Mouse (Mus musculus): Measurements from ENCODE around the gene Zfp652. TPM values are rescaled to one million over a fixed set of nuclear protein-coding genes. Genes with fewer than 3 reads are reported as not detected.

Zfp652 gene
- polyA plus RNA-seq, 1 experiment, result 18.2 TPM

GRCm38 (mm10) chr11:95821511-95821910, 109.0 kb downstream of the Zfp652 start:
- peaks cover 8% of the 10 kb centered on the region for H3K4me1 ChIP-seq (ENCODE audit: control insufficient read depth, insufficient read depth, insufficient read length)
- no peak for DNase-seq (ENCODE audit: low read depth in 1 of 2, low spot score in 2 of 2)
- no peak for TF ChIP-seq POLR2A (IDR thresholded peaks at IDR 0.05; ENCODE audit: low read depth, low read length)
- TF ChIP-seq CTCF (IDR thresholded peaks at IDR 0.05; ENCODE audit: extremely low read depth, insufficient read depth, insufficient read length, insufficient replicate concordance), result no peak
- no peak overlapping the region for H3K4me3 ChIP-seq (ENCODE audit: extremely low read depth, insufficient read depth, insufficient read length)
- no peak overlapping the region for H3K27ac ChIP-seq (ENCODE audit: insufficient read depth, low read length)
- no peaks in the 10 kb centered on the region for H3K36me3 ChIP-seq (ENCODE audit: control insufficient read depth, insufficient read depth, low read length)
- 85% methylated on average over 3 of the region's 3 CpGs for WGBS
- H3K27me3 ChIP-seq (ENCODE audit: control insufficient read depth, insufficient read depth, low read length), result peaks cover 14% of the 10 kb centered on the region

GRCm38 (mm10) chr11:95822437-95822836, 110.0 kb downstream of the Zfp652 start:
- Histone ChIP-seq H3K36me3 (ENCODE audit: control insufficient read depth, insufficient read depth, low read length) (no peaks in the 10 kb centered on the region), H3K27me3 (ENCODE audit: control insufficient read depth, insufficient read depth, low read length) (peaks cover 14% of the 10 kb centered on the region), H3K4me1 (ENCODE audit: control insufficient read depth, insufficient read depth, insufficient read length) (peaks cover 8% of the 10 kb centered on the region), H3K27ac (ENCODE audit: insufficient read depth, low read length) (no peak overlapping the region), H3K4me3 (ENCODE audit: extremely low read depth, insufficient read depth, insufficient read length) (no peak overlapping the region)
- no peak for DNase-seq (ENCODE audit: low read depth in 1 of 2, low spot score in 2 of 2)
- 95% methylated on average over 4 of the region's 4 CpGs for WGBS
- no peak for TF ChIP-seq POLR2A (IDR thresholded peaks at IDR 0.05; ENCODE audit: low read depth, low read length)
- no peak for TF ChIP-seq CTCF (IDR thresholded peaks at IDR 0.05; ENCODE audit: extremely low read depth, insufficient read depth, insufficient read length, insufficient replicate concordance)

- WGBS, result under 1% methylated on average over 75 of the region's 78 CpGs
- peak within 1 kb of the TSS; percentile 31; the same call in 1 of the 2 replicates for H3K27ac ChIP-seq (ENCODE audit: insufficient read depth, low read length)
- TF ChIP-seq CTCF (IDR thresholded peaks at IDR 0.05; ENCODE audit: extremely low read depth, insufficient read depth, insufficient read length, insufficient replicate concordance) (no peak), POLR2A (IDR thresholded peaks at IDR 0.05; ENCODE audit: low read depth, low read length) (no peak)
These were observed 111.8 kb downstream of the Zfp652 start, which contains the start of gene Phospho1 for GRCm38 (mm10) chr11:95824071-95824876. TSS of gene Phospho1 (plus strand) at chr11:95824499.

GRCm38 (mm10) chr11:95824877-95825243, 112.4 kb downstream of the Zfp652 start:
- DNase-seq (ENCODE audit: low read depth in 1 of 2, low spot score in 2 of 2), result no peak
- Histone ChIP-seq H3K4me1 (ENCODE audit: control insufficient read depth, insufficient read depth, insufficient read length) (peaks cover 13% of the 10 kb centered on the region), H3K27ac (ENCODE audit: insufficient read depth, low read length) (no peak overlapping the region; the same call in 1 of the 2 replicates), H3K27me3 (ENCODE audit: control insufficient read depth, insufficient read depth, low read length) (peaks cover 14% of the 10 kb centered on the region), H3K4me3 (ENCODE audit: extremely low read depth, insufficient read depth, insufficient read length) (peak overlapping the region; percentile 78; the same call in 1 of the 2 replicates), H3K36me3 (ENCODE audit: control insufficient read depth, insufficient read depth, low read length) (no peaks in the 10 kb centered on the region)
- TF ChIP-seq CTCF (IDR thresholded peaks at IDR 0.05; ENCODE audit: extremely low read depth, insufficient read depth, insufficient read length, insufficient replicate concordance) (no peak), POLR2A (IDR thresholded peaks at IDR 0.05; ENCODE audit: low read depth, low read length) (no peak)
- 4% methylated on average over 11 of the region's 11 CpGs for WGBS

More at GRCm38 (mm10) chr11:95824071-95824876, 111.8 kb downstream of the Zfp652 start, which contains the start of gene Phospho1:
- H3K4me1 ChIP-seq (ENCODE audit: control insufficient read depth, insufficient read depth, insufficient read length), result peaks cover 8% of the 10 kb centered on the region
- peak within 1 kb of the TSS; percentile 78 for H3K4me3 ChIP-seq (ENCODE audit: extremely low read depth, insufficient read depth, insufficient read length)
- H3K27me3 ChIP-seq (ENCODE audit: control insufficient read depth, insufficient read depth, low read length), result peaks cover 14% of the 10 kb centered on the region
- H3K36me3 ChIP-seq (ENCODE audit: control insufficient read depth, insufficient read depth, low read length), result no peaks in the 10 kb centered on the region
- peak; percentile 62 to 85 for DNase-seq (ENCODE audit: low read depth in 1 of 2, low spot score in 2 of 2)

GRCm38 (mm10) chr11:95825625-95826024, 113.2 kb downstream of the Zfp652 start:
- no peak overlapping the region for H3K27ac ChIP-seq (ENCODE audit: insufficient read depth, low read length)
- H3K27me3 ChIP-seq (ENCODE audit: control insufficient read depth, insufficient read depth, low read length), result peaks cover 14% of the 10 kb centered on the region
- peaks cover 20% of the 10 kb centered on the region for H3K4me1 ChIP-seq (ENCODE audit: control insufficient read depth, insufficient read depth, insufficient read length)
- no peak for TF ChIP-seq POLR2A (IDR thresholded peaks at IDR 0.05; ENCODE audit: low read depth, low read length)
- no peak for TF ChIP-seq CTCF (IDR thresholded peaks at IDR 0.05; ENCODE audit: extremely low read depth, insufficient read depth, insufficient read length, insufficient replicate concordance)
- WGBS, result 56% methylated on average over 3 of the region's 3 CpGs
- no peak for DNase-seq (ENCODE audit: low read depth in 1 of 2, low spot score in 2 of 2)
- no peaks in the 10 kb centered on the region for H3K36me3 ChIP-seq (ENCODE audit: control insufficient read depth, insufficient read depth, low read length)
- no peak overlapping the region for H3K4me3 ChIP-seq (ENCODE audit: extremely low read depth, insufficient read depth, insufficient read length)

- Histone ChIP-seq H3K27me3 (ENCODE audit: control insufficient read depth, insufficient read depth, low read length) (peaks cover 14% of the 10 kb centered on the region), H3K27ac (ENCODE audit: insufficient read depth, low read length) (no peak overlapping the region), H3K36me3 (ENCODE audit: control insufficient read depth, insufficient read depth, low read length) (no peaks in the 10 kb centered on the region), H3K4me3 (ENCODE audit: extremely low read depth, insufficient read depth, insufficient read length) (no peak overlapping the region), H3K4me1 (ENCODE audit: control insufficient read depth, insufficient read depth, insufficient read length) (peaks cover 28% of the 10 kb centered on the region)
- no peak for TF ChIP-seq CTCF (IDR thresholded peaks at IDR 0.05; ENCODE audit: extremely low read depth, insufficient read depth, insufficient read length, insufficient replicate concordance)
- WGBS, result 45% methylated on average over 6 of the region's 6 CpGs
- no peak for DNase-seq (ENCODE audit: low read depth in 1 of 2, low spot score in 2 of 2)
These were observed 114.1 kb downstream of the Zfp652 start for GRCm38 (mm10) chr11:95826317-95827167.
